Mouse (Mus musculus): ENCODE measurements at regions not wholly inside any gene's neighbourhood (a gene's known extent, or its start where the extent isn't known, plus 50 kb on each side); places are given as distances from the start of the nearest gene placed in this dataset.

- DNase-seq (ENCODE audit: low read depth), result no peak
Measured at GRCm38 (mm10) chr9:83273361-83273975, 127.0 kb upstream of the Hmgn3 start.

- no peak for DNase-seq (ENCODE audit: low read depth)
Measured at GRCm38 (mm10) chr9:83265736-83266135, 119.3 kb upstream of the Hmgn3 start.

GRCm38 (mm10) chr9:83259511-83259910 is 113.0 kb upstream of the Hmgn3 start:
- no peak for DNase-seq (ENCODE audit: low read depth)

- DNase-seq (ENCODE audit: low read depth), result no peak
Measured at GRCm38 (mm10) chr9:83258986-83259385, 112.5 kb upstream of the Hmgn3 start.

GRCm38 (mm10) chr9:83258476-83258875 is 112.0 kb upstream of the Hmgn3 start:
- DNase-seq (ENCODE audit: low read depth), result no peak

- no peak for DNase-seq (ENCODE audit: low read depth)
Measured at GRCm38 (mm10) chr9:83254356-83254755, 107.9 kb upstream of the Hmgn3 start.

GRCm38 (mm10) chr9:83253789-83254188 is 107.3 kb upstream of the Hmgn3 start:
- no peak for DNase-seq (ENCODE audit: low read depth)

GRCm38 (mm10) chr9:83251793-83252192 is 105.3 kb upstream of the Hmgn3 start:
- DNase-seq (ENCODE audit: low read depth), result no peak

GRCm38 (mm10) chr9:83249871-83250270 is 103.4 kb upstream of the Hmgn3 start:
- no peak for DNase-seq (ENCODE audit: low read depth)

GRCm38 (mm10) chr9:83248164-83248730 is 101.8 kb upstream of the Hmgn3 start:
- DNase-seq (ENCODE audit: low read depth), result no peak

- no peak for DNase-seq (ENCODE audit: low read depth)
Measured at GRCm38 (mm10) chr9:83247066-83247668, 100.7 kb upstream of the Hmgn3 start.

- no peak for DNase-seq (ENCODE audit: low read depth)
Measured at GRCm38 (mm10) chr9:83241119-83241518, 94.6 kb upstream of the Hmgn3 start.

GRCm38 (mm10) chr9:83239097-83239496 is 92.6 kb upstream of the Hmgn3 start:
- DNase-seq (ENCODE audit: low read depth), result no peak

GRCm38 (mm10) chr9:83221866-83222265 is 75.4 kb upstream of the Hmgn3 start:
- peak; percentile 12 for DNase-seq (ENCODE audit: low read depth)

- no peak for DNase-seq (ENCODE audit: low read depth)
Measured at GRCm38 (mm10) chr9:83202583-83202982, 56.1 kb upstream of the Hmgn3 start.

GRCm38 (mm10) chr9:83199771-83200170 is 53.3 kb upstream of the Hmgn3 start:
- no peak for DNase-seq (ENCODE audit: low read depth)

- DNase-seq (ENCODE audit: low read depth), result no peak
Measured at GRCm38 (mm10) chr9:83199176-83199575, 52.7 kb upstream of the Hmgn3 start.

GRCm38 (mm10) chr9:83197013-83197412 is 50.5 kb upstream of the Hmgn3 start:
- no peak for DNase-seq (ENCODE audit: low read depth)
